Mouse (Mus musculus): Measurements from ENCODE around the gene Bcas1. TPM values are rescaled to one million over a fixed set of nuclear protein-coding genes. Genes with fewer than 3 reads are reported as not detected.
A peak's percentile ranks its signal among the peaks of the same experiment; 100 is the strongest.

Gene Bcas1
- polyA plus RNA-seq, 1 experiment from 2014 or later = not detected

GRCm38 (mm10) chr2:170349096-170349495 lies 78.5 kb downstream of the Bcas1 start:
- Histone ChIP-seq H3K27me3 (ENCODE audit: control insufficient read depth, insufficient read depth, low read length) (no peaks in the 10 kb centered on the region), H3K4me2 (replicated peaks; ENCODE audit: low read depth, low read length) (no peak overlapping the region), H3K9me3 (ENCODE audit: control insufficient read depth, low read length) (no peaks in the 10 kb centered on the region), H3K27ac (ENCODE audit: low read depth, low read length) (no peak overlapping the region), H3K36me3 (ENCODE audit: control insufficient read depth, insufficient read depth, low read length) (no peaks in the 10 kb centered on the region), H3K4me3 (ENCODE audit: low read length) (no peak overlapping the region), H3K9ac (ENCODE audit: low read depth, low read length) (no peak overlapping the region), H3K4me1 (ENCODE audit: control insufficient read depth, insufficient read depth, low read length) (peaks cover 27% of the 10 kb centered on the region)
- no peak for ATAC-seq (ENCODE audit: low FRiP score, low TSS enrichment)
- WGBS = 83% methylated on average over 19 of the region's 19 CpGs

DNA sequence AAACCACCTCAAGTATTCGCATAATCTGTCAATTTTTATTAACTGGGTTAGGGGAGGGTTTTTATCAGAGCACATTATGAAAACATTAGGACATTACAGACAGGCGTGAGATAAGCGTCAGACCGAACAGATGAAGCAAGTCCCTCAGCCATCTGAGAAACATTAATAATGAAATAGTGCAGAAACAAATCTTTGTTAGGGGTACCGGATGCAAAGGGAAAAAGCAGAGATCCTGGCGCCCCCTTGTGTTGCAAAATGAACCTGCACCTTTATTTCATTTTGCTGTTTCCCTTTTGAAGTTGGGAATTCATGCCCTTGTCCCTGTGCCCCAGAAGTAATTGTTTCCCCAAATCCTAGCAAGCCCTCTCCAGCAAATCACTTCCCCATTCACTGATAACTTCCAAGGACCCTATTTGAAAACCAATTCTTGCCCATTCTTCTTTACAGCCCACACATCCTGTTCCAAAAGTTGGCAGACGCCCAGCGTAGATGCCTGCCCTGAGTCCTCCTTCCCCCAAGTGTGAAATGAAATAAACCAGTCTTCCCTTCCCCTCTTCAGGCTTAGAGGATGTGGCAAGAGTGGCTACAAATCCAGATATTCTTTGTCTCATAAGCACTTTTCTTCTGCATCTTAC lies 80.4 kb downstream of the Bcas1 start:
- H3K36me3 ChIP-seq (ENCODE audit: control insufficient read depth, insufficient read depth, low read length) = no peaks in the 10 kb centered on the region
- H3K4me3 ChIP-seq (ENCODE audit: low read length) = no peak overlapping the region
- H3K27me3 ChIP-seq (ENCODE audit: control insufficient read depth, insufficient read depth, low read length) = no peaks in the 10 kb centered on the region
- H3K4me1 ChIP-seq (ENCODE audit: control insufficient read depth, insufficient read depth, low read length) = peaks cover 36% of the 10 kb centered on the region
- ATAC-seq (ENCODE audit: low FRiP score, low TSS enrichment) = no peak
- H3K27ac ChIP-seq (ENCODE audit: low read depth, low read length) = no peak overlapping the region
- WGBS = 37% methylated on average over 8 of the region's 8 CpGs
- H3K9ac ChIP-seq (ENCODE audit: low read depth, low read length) = no peak overlapping the region
- H3K9me3 ChIP-seq (ENCODE audit: control insufficient read depth, low read length) = no peaks in the 10 kb centered on the region
- no peak overlapping the region for H3K4me2 ChIP-seq (replicated peaks; ENCODE audit: low read depth, low read length)

- Histone ChIP-seq H3K27me3 (ENCODE audit: control insufficient read depth, insufficient read depth, low read length) (no peaks in the 10 kb centered on the region), H3K9ac (ENCODE audit: low read depth, low read length) (peak overlapping the region; percentile 40; the same call in 1 of the 2 replicates), H3K4me3 (ENCODE audit: low read length) (no peak overlapping the region), H3K36me3 (ENCODE audit: control insufficient read depth, insufficient read depth, low read length) (no peaks in the 10 kb centered on the region), H3K27ac (ENCODE audit: low read depth, low read length) (peak overlapping the region; percentile 95), H3K9me3 (ENCODE audit: control insufficient read depth, low read length) (no peaks in the 10 kb centered on the region), H3K4me2 (replicated peaks; ENCODE audit: low read depth, low read length) (peak overlapping the region; percentile 19; the same call in 1 of the 2 replicates), H3K4me1 (ENCODE audit: control insufficient read depth, insufficient read depth, low read length) (peaks cover 36% of the 10 kb centered on the region)
- peak; percentile 75 for ATAC-seq (ENCODE audit: low FRiP score, low TSS enrichment)
- WGBS = 5% methylated on average over 5 of the region's 5 CpGs
These were observed 82.2 kb downstream of the Bcas1 start for GRCm38 (mm10) chr2:170345410-170345793.

- Histone ChIP-seq H3K4me3 (ENCODE audit: low read length) (no peak overlapping the region), H3K9ac (ENCODE audit: low read depth, low read length) (peak overlapping the region; percentile 40), H3K4me2 (replicated peaks; ENCODE audit: low read depth, low read length) (peak overlapping the region; percentile 19; the same call in 1 of the 2 replicates), H3K9me3 (ENCODE audit: control insufficient read depth, low read length) (no peaks in the 10 kb centered on the region), H3K27me3 (ENCODE audit: control insufficient read depth, insufficient read depth, low read length) (no peaks in the 10 kb centered on the region), H3K4me1 (ENCODE audit: control insufficient read depth, insufficient read depth, low read length) (peaks cover 36% of the 10 kb centered on the region), H3K36me3 (ENCODE audit: control insufficient read depth, insufficient read depth, low read length) (no peaks in the 10 kb centered on the region), H3K27ac (ENCODE audit: low read depth, low read length) (peak overlapping the region; percentile 95)
- peak; percentile 30; the same call in 1 of the 2 replicates for ATAC-seq (ENCODE audit: low FRiP score, low TSS enrichment)
- WGBS = 10% methylated on average over 17 of the region's 18 CpGs
These were observed 82.9 kb downstream of the Bcas1 start for GRCm38 (mm10) chr2:170344502-170345409.

DNA sequence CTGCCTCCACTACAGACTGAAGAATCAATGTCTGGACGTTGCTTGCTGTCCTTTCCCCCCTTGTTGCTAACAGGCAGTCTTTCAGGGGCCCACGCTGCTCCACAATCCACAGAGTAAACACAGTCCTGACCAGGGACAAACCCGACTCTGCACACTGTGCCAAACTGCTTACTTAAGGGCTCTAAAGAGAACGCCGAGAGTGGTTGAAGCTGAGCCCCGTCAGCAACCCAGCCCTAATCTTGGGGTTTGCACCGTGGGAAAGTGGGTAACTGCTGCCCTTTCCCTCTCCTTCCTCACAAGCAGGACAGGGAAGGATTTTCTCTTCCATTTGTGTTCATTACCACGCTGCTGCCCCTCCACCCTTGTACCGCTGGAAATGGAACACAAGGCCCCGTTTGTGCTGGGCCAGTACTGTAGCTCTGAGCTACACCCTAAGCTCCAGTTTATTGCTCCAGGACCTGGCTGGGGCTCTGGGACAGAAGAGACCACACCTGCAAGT lies 83.8 kb downstream of the Bcas1 start:
- H3K9me3 ChIP-seq (ENCODE audit: control insufficient read depth, low read length) = no peaks in the 10 kb centered on the region
- no peaks in the 10 kb centered on the region for H3K36me3 ChIP-seq (ENCODE audit: control insufficient read depth, insufficient read depth, low read length)
- H3K27me3 ChIP-seq (ENCODE audit: control insufficient read depth, insufficient read depth, low read length) = no peaks in the 10 kb centered on the region
- peaks cover 36% of the 10 kb centered on the region for H3K4me1 ChIP-seq (ENCODE audit: control insufficient read depth, insufficient read depth, low read length)
- H3K9ac ChIP-seq (ENCODE audit: low read depth, low read length) = peak overlapping the region; percentile 18; the same call in 1 of the 2 replicates
- H3K27ac ChIP-seq (ENCODE audit: low read depth, low read length) = peak overlapping the region; percentile 95
- no peak overlapping the region; the same call in 1 of the 2 replicates for H3K4me2 ChIP-seq (replicated peaks; ENCODE audit: low read depth, low read length)
- no peak; the same call in 1 of the 2 replicates for ATAC-seq (ENCODE audit: low FRiP score, low TSS enrichment)
- no peak overlapping the region for H3K4me3 ChIP-seq (ENCODE audit: low read length)
- 20% methylated on average over 10 of the region's 10 CpGs for WGBS

GRCm38 (mm10) chr2:170343133-170343818 lies 84.4 kb downstream of the Bcas1 start:
- H3K27ac ChIP-seq (ENCODE audit: low read depth, low read length) = peak overlapping the region; percentile 95
- no peak overlapping the region for H3K9ac ChIP-seq (ENCODE audit: low read depth, low read length)
- no peaks in the 10 kb centered on the region for H3K27me3 ChIP-seq (ENCODE audit: control insufficient read depth, insufficient read depth, low read length)
- WGBS = 14% methylated on average over 17 of the region's 17 CpGs
- peaks cover 36% of the 10 kb centered on the region for H3K4me1 ChIP-seq (ENCODE audit: control insufficient read depth, insufficient read depth, low read length)
- no peak overlapping the region for H3K4me2 ChIP-seq (replicated peaks; ENCODE audit: low read depth, low read length)
- 0 out of 2 replicates have a peak, but pooled peaks have one; percentile 11 for ATAC-seq (ENCODE audit: low FRiP score, low TSS enrichment)
- H3K9me3 ChIP-seq (ENCODE audit: control insufficient read depth, low read length) = no peaks in the 10 kb centered on the region
- H3K4me3 ChIP-seq (ENCODE audit: low read length) = no peak overlapping the region
- no peaks in the 10 kb centered on the region for H3K36me3 ChIP-seq (ENCODE audit: control insufficient read depth, insufficient read depth, low read length)

DNA sequence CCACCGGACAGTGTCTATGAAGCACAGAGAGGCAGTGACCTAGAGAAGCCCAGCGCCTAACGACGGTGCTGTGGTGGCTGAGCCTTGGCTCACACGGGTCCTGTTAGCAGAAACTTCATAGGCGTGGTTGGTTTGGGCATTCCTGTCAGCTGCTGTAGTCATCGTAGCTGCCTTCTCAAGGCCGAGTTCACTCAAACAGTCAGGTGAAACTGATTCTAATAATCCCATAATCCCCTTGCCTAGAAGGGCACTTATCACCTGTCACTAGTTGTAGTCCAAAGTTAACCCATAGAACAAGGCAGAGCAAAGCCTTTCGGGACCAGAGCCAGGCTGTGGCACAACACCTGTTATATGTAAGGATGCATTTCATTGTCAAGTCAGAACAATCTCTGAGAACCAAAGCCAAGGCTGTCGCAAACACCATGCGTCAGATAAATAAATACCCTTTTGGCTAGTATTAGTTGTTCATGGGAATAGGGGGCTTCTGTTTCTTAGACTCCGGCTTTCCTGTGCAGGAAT lies 85.3 kb downstream of the Bcas1 start:
- Histone ChIP-seq H3K4me3 (ENCODE audit: low read length) (no peak overlapping the region), H3K4me1 (ENCODE audit: control insufficient read depth, insufficient read depth, low read length) (peaks cover 36% of the 10 kb centered on the region), H3K27ac (ENCODE audit: low read depth, low read length) (no peak overlapping the region), H3K27me3 (ENCODE audit: control insufficient read depth, insufficient read depth, low read length) (no peaks in the 10 kb centered on the region), H3K36me3 (ENCODE audit: control insufficient read depth, insufficient read depth, low read length) (no peaks in the 10 kb centered on the region), H3K9ac (ENCODE audit: low read depth, low read length) (no peak overlapping the region), H3K9me3 (ENCODE audit: control insufficient read depth, low read length) (no peaks in the 10 kb centered on the region), H3K4me2 (replicated peaks; ENCODE audit: low read depth, low read length) (no peak overlapping the region)
- WGBS = 87% methylated on average over 12 of the region's 12 CpGs
- no peak for ATAC-seq (ENCODE audit: low FRiP score, low TSS enrichment)

DNA sequence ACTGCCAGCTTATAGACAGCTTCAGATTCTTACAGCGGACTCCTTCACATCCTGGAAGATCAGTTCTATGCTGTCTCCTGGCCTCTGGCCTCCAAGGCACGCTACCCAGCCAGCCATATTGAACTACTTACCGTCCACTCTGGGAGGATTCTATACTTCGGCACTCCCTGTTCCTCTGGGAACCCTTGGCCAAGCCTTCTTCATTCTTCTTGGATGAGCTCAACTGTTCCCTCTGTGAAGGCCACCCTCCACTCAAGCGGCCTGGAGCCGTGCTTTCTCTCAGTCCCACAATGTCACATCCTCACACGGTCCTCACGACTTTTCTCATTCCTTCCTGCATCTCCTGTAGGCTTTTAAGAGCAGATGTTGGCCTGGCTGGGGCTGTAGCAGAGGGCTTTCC lies 86.5 kb downstream of the Bcas1 start:
- Histone ChIP-seq H3K9me3 (ENCODE audit: control insufficient read depth, low read length) (no peaks in the 10 kb centered on the region), H3K4me1 (ENCODE audit: control insufficient read depth, insufficient read depth, low read length) (peaks cover 30% of the 10 kb centered on the region), H3K27me3 (ENCODE audit: control insufficient read depth, insufficient read depth, low read length) (no peaks in the 10 kb centered on the region), H3K9ac (ENCODE audit: low read depth, low read length) (no peak overlapping the region), H3K4me2 (replicated peaks; ENCODE audit: low read depth, low read length) (no peak overlapping the region), H3K4me3 (ENCODE audit: low read length) (no peak overlapping the region), H3K36me3 (ENCODE audit: control insufficient read depth, insufficient read depth, low read length) (no peaks in the 10 kb centered on the region), H3K27ac (ENCODE audit: low read depth, low read length) (no peak overlapping the region)
- WGBS = 84% methylated on average over 8 of the region's 8 CpGs
- no peak for ATAC-seq (ENCODE audit: low FRiP score, low TSS enrichment)
